Comparison of ENCODE assay signal across 7 mouse cellular contexts in the genomic region with DNA sequence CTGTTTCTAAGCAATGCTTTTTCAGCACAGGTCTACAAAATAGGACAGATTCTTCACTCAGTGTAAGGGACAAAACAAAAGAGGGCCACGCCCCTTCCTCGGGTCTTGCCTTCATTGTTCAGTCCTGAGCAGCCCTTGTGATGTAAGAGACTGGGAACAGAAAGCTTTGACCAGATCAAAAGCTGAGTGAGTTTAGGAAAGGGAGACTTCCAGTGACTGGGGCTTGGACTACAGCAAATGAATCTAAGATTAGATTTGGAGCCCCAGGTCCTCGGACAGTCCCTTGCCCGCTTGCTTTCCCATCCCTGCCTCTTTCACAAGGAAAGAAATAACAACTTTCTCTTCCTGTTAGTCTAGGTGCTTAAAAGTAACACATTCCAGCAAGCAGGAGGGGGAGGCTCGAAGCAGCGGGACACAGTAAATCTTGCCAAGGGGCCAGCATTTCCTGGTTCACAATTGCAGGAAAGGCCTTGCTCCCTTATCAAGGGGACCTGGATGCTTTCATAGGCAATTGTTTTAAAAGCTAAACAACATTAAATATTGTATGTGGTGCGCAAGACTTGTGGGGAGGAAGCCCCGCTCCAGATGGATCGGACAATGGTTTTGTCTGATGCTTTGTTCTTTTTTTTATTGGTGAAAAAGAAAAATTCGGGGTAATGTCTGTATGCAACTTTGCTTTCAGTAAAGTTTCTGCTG.
DNase-seq lines count a peak whose midpoint lies in the region; ATAC-seq and TF ChIP-seq lines count a peak whose summit lies in the region.

No protein-coding gene starts in this region.

- H3K4me1 ChIP-seq in forebrain, embryonic 12.5 days: peaks cover 12% of the 10 kb centered on the region
- no peaks in the 10 kb centered on the region; the same call in 1 of the 2 replicates for H3K4me1 ChIP-seq in hindbrain, embryonic 11.5 days (replicated peaks; ENCODE audit: control insufficient read depth, insufficient read depth, low read length)
- H3K4me1 ChIP-seq in liver, embryonic 15.5 days (replicated peaks): no peaks in the 10 kb centered on the region
- H3K4me1 ChIP-seq in neural tube, embryonic 14.5 days (ENCODE audit: control insufficient read depth, insufficient read depth, low read length): no peaks in the 10 kb centered on the region
- H3K4me1 ChIP-seq in thymus, adult 2 months (replicated peaks; ENCODE audit: control insufficient read depth, insufficient read depth, low read length): no peaks in the 10 kb centered on the region

- H3K9ac ChIP-seq in forebrain, embryonic 12.5 days: peak overlapping the region; percentile 25; the same call in 1 of the 2 replicates
- H3K9ac ChIP-seq in hindbrain, embryonic 11.5 days (ENCODE audit: low read depth, low read length): peak overlapping the region; percentile 24; the same call in 1 of the 2 replicates
- H3K9ac ChIP-seq in liver, embryonic 15.5 days: no peak overlapping the region
- H3K9ac ChIP-seq in neural tube, embryonic 14.5 days (replicated peaks; ENCODE audit: low read depth, low read length): no peak overlapping the region

- peak overlapping the region; percentile 61 for H3K27ac ChIP-seq in forebrain, embryonic 12.5 days
- no peak overlapping the region for H3K27ac ChIP-seq in hindbrain, embryonic 11.5 days (ENCODE audit: low read depth, low read length)
- H3K27ac ChIP-seq in liver, embryonic 15.5 days (replicated peaks): no peak overlapping the region
- no peak overlapping the region for H3K27ac ChIP-seq in neural tube, embryonic 14.5 days (ENCODE audit: low read depth, low read length)
- H3K27ac ChIP-seq in thymus, adult 2 months (ENCODE audit: control insufficient read depth, insufficient read depth, low read length): no peak overlapping the region

- peak; percentile 12 for DNase-seq in adrenal gland, postnatal 25 days
- DNase-seq in hindbrain, embryonic 11.5 days (ENCODE audit: low spot score): peak; percentile 79
- no peak for DNase-seq in thymus, adult 2 months
- DNase-seq in testis, postnatal 14 days (ENCODE audit: low spot score): no peak

- 16% methylated on average over 10 of the region's 10 CpGs for WGBS in forebrain, embryonic 12.5 days
- 26% methylated on average over 10 of the region's 10 CpGs for WGBS in hindbrain, embryonic 11.5 days
- WGBS in liver, embryonic 15.5 days (ENCODE audit: insufficient replicate concordance): 27% methylated on average over 10 of the region's 10 CpGs
- WGBS in neural tube, embryonic 14.5 days: 16% methylated on average over 10 of the region's 10 CpGs
- WGBS in thymus, adult 2 months: 49% methylated on average over 10 of the region's 10 CpGs

- H3K27me3 ChIP-seq in forebrain, embryonic 12.5 days: no peaks in the 10 kb centered on the region
- H3K27me3 ChIP-seq in hindbrain, embryonic 11.5 days (ENCODE audit: control insufficient read depth, insufficient read depth, low read length): no peaks in the 10 kb centered on the region
- no peaks in the 10 kb centered on the region for H3K27me3 ChIP-seq in liver, embryonic 15.5 days
- no peaks in the 10 kb centered on the region for H3K27me3 ChIP-seq in neural tube, embryonic 14.5 days (ENCODE audit: control insufficient read depth, insufficient read depth, low read length)
- H3K27me3 ChIP-seq in thymus, adult 2 months (ENCODE audit: control insufficient read depth, insufficient read depth, low read length): no peaks in the 10 kb centered on the region

- no peaks in the 10 kb centered on the region for H3K9me3 ChIP-seq in forebrain, embryonic 12.5 days
- H3K9me3 ChIP-seq in hindbrain, embryonic 11.5 days (ENCODE audit: control insufficient read depth, low read length): peaks cover under 1% of the 10 kb centered on the region; the same call in 1 of the 2 replicates
- no peaks in the 10 kb centered on the region for H3K9me3 ChIP-seq in liver, embryonic 15.5 days (replicated peaks)
- H3K9me3 ChIP-seq in neural tube, embryonic 14.5 days (ENCODE audit: control insufficient read depth, low read length): no peaks in the 10 kb centered on the region

- H3K36me3 ChIP-seq in forebrain, embryonic 12.5 days (replicated peaks): no peaks in the 10 kb centered on the region
- no peaks in the 10 kb centered on the region for H3K36me3 ChIP-seq in hindbrain, embryonic 11.5 days (ENCODE audit: control insufficient read depth, insufficient read depth, low read length)
- H3K36me3 ChIP-seq in liver, embryonic 15.5 days (replicated peaks): no peaks in the 10 kb centered on the region
- no peaks in the 10 kb centered on the region for H3K36me3 ChIP-seq in neural tube, embryonic 14.5 days (ENCODE audit: control insufficient read depth, insufficient read depth, low read length)
- no peaks in the 10 kb centered on the region for H3K36me3 ChIP-seq in thymus, adult 2 months (ENCODE audit: control insufficient read depth, insufficient read depth, low read length)

- TF ChIP-seq POLR2A in thymus, adult 2 months (IDR thresholded peaks at IDR 0.05; ENCODE audit: control insufficient read depth, extremely low read depth, insufficient read depth, low read length, poor library complexity): no peak

- no peak for TF ChIP-seq CTCF in thymus, adult 2 months (IDR thresholded peaks at IDR 0.05; ENCODE audit: borderline replicate concordance, control insufficient read depth, extremely low read depth, insufficient read depth, low read length, poor library complexity)

- no peak overlapping the region for H3K4me3 ChIP-seq in forebrain, embryonic 12.5 days (replicated peaks)
- no peak overlapping the region for H3K4me3 ChIP-seq in hindbrain, embryonic 11.5 days (ENCODE audit: low read depth, low read length)
- H3K4me3 ChIP-seq in liver, embryonic 15.5 days (replicated peaks): no peak overlapping the region
- no peak overlapping the region for H3K4me3 ChIP-seq in neural tube, embryonic 14.5 days (ENCODE audit: low read depth, low read length)
- no peak overlapping the region for H3K4me3 ChIP-seq in thymus, adult 2 months (ENCODE audit: control insufficient read depth, insufficient read depth, low read length)

- peak; percentile 90 for ATAC-seq in forebrain, embryonic 12.5 days (ENCODE audit: low FRiP score)
- peak; percentile 93 for ATAC-seq in hindbrain, embryonic 11.5 days (ENCODE audit: low FRiP score)
- ATAC-seq in liver, embryonic 15.5 days (ENCODE audit: insufficient read depth): 0 out of 2 replicates have a peak, but pooled peaks have one; percentile 34
- peak; percentile 66; the same call in 1 of the 2 replicates for ATAC-seq in neural tube, embryonic 14.5 days (ENCODE audit: low read depth)

- H3K4me2 ChIP-seq in forebrain, embryonic 12.5 days: peak overlapping the region; percentile 32
- H3K4me2 ChIP-seq in hindbrain, embryonic 11.5 days (replicated peaks; ENCODE audit: low read depth, low read length): 0 out of 2 replicates have a peak overlapping the region, but pooled peaks have one; percentile 8
- H3K4me2 ChIP-seq in liver, embryonic 15.5 days: no peak overlapping the region
- no peak overlapping the region for H3K4me2 ChIP-seq in neural tube, embryonic 14.5 days (ENCODE audit: low read depth, low read length)

Comparison
In these comparisons a context has a peak if more than half of its experiments do, and no peak if none do; other contexts are left out.
1. DNase-seq: peak in adrenal gland, postnatal 25 days (single experiment) and hindbrain, embryonic 11.5 days (single experiment); none in thymus, adult 2 months (single experiment) and testis, postnatal 14 days (single experiment).
2. ATAC-seq: peak in every context shown above with its lines; median percentile 93 in hindbrain, embryonic 11.5 days; 90 in forebrain, embryonic 12.5 days; 66 in neural tube, embryonic 14.5 days; 34 in liver, embryonic 15.5 days.
3. H3K4me2 ChIP-seq: peak in forebrain, embryonic 12.5 days (single experiment) and hindbrain, embryonic 11.5 days (single experiment); none in liver, embryonic 15.5 days (single experiment) and neural tube, embryonic 14.5 days (single experiment).
4. H3K9ac ChIP-seq: peak in forebrain, embryonic 12.5 days (single experiment) and hindbrain, embryonic 11.5 days (single experiment); none in liver, embryonic 15.5 days (single experiment) and neural tube, embryonic 14.5 days (single experiment).